Mouse (Mus musculus) right cerebral cortex, postnatal 25 days (tissue): ENCODE results near the gene Smurf2.

Experiments
- DNase-seq: peaks from one replicate; pipeline ENCODE4 v3.0.0; 2022

Smurf2 gene

GRCm38 (mm10) chr11:106770195-106770974, 150.1 kb downstream of the Smurf2 start:
- no peak for DNase-seq
